Comparison of ENCODE assay signal across 9 mouse cellular contexts in genomic region chr4:43631956-43632920, GRCm38 (mm10). TPM values are rescaled to one million over a fixed set of nuclear protein-coding genes. Genes with fewer than 3 reads are reported as not detected.
DNase-seq lines count a peak whose midpoint lies in the region; ATAC-seq and TF ChIP-seq lines count a peak whose summit lies in the region.
"Had no signal": no experiment of that assay in that cellular context is flagged by ENCODE, and none has a peak within 500 bp of the region (broad histone marks: within the 10 kb centered on the region; RNA-seq: fewer than 3 reads in every experiment).

No protein-coding gene starts in this region.

- peak overlapping the region; percentile 75 for H3K27ac ChIP-seq in lung, embryonic 16.5 days (ENCODE audit: low read length)
- peak overlapping the region; percentile 92 for H3K27ac ChIP-seq in cerebellum, adult 2 months (ENCODE audit: insufficient read depth, low read length)
- H3K27ac ChIP-seq in forebrain, postnatal 0 days (ENCODE audit: low read depth, low read length) = peak overlapping the region; percentile 72
- H3K27ac ChIP-seq in midbrain, embryonic 14.5 days (replicated peaks; ENCODE audit: low read depth, low read length) = peak overlapping the region; percentile 88
- H3K27ac ChIP-seq: macrophage had no signal

- H3K4me1 ChIP-seq in lung, embryonic 16.5 days (replicated peaks; ENCODE audit: control insufficient read depth, insufficient read depth, low read length) = peaks cover 11% of the 10 kb centered on the region
- peaks cover 28% of the 10 kb centered on the region for H3K4me1 ChIP-seq in cerebellum, adult 2 months (ENCODE audit: control insufficient read depth, insufficient read depth, low read length)
- H3K4me1 ChIP-seq in forebrain, postnatal 0 days (ENCODE audit: insufficient read depth) = peaks cover 23% of the 10 kb centered on the region
- peaks cover 28% of the 10 kb centered on the region for H3K4me1 ChIP-seq in midbrain, embryonic 14.5 days (ENCODE audit: control insufficient read depth, insufficient read depth, low read length)

- peak overlapping the region; percentile 84 for H3K9ac ChIP-seq in lung, embryonic 16.5 days (ENCODE audit: low read length)
- H3K9ac ChIP-seq in forebrain, postnatal 0 days = peak overlapping the region; percentile 90
- H3K9ac ChIP-seq in midbrain, embryonic 14.5 days (replicated peaks; ENCODE audit: low read length) = peak overlapping the region; percentile 95

- H3K9me3 ChIP-seq in lung, embryonic 16.5 days (ENCODE audit: control insufficient read depth, low read length) = no peaks in the 10 kb centered on the region
- H3K9me3 ChIP-seq in forebrain, postnatal 0 days (ENCODE audit: low read length) = no peaks in the 10 kb centered on the region
- H3K9me3 ChIP-seq in midbrain, embryonic 14.5 days (ENCODE audit: control insufficient read depth, low read length) = no peaks in the 10 kb centered on the region

- ATAC-seq in lung, embryonic 16.5 days (ENCODE audit: low read depth) = peak; percentile 23
- ATAC-seq in forebrain, postnatal 0 days = peak; percentile 19
- peak; percentile 26 for ATAC-seq in midbrain, embryonic 14.5 days (ENCODE audit: low FRiP score, low TSS enrichment)
- no peak for ATAC-seq in activated CD4-positive, CD25-positive, alpha-beta regulatory T cell, adult 4 months
- no peak for ATAC-seq in erythroblast, adult 5-6 weeks (replicated peaks; ENCODE audit: low FRiP score, poor library complexity, severe bottlenecking)

- 53% methylated on average over 42 of the region's 42 CpGs for WGBS in lung, embryonic 16.5 days
- WGBS in cerebellum, adult 2 months = 27% methylated on average over 42 of the region's 42 CpGs
- 50% methylated on average over 42 of the region's 42 CpGs for WGBS in forebrain, postnatal 0 days
- 43% methylated on average over 42 of the region's 42 CpGs for WGBS in midbrain, embryonic 14.5 days

- peak overlapping the region; percentile 67 for H3K4me3 ChIP-seq in lung, embryonic 16.5 days (ENCODE audit: low read length)
- peak overlapping the region; percentile 88 for H3K4me3 ChIP-seq in cerebellum, adult 2 months (replicated peaks; ENCODE audit: insufficient read depth, low read depth, low read length)
- H3K4me3 ChIP-seq in forebrain, postnatal 0 days (ENCODE audit: low read depth, low read length) = peak overlapping the region; percentile 65
- peak overlapping the region; percentile 56 for H3K4me3 ChIP-seq in midbrain, embryonic 14.5 days (replicated peaks; ENCODE audit: low read depth, low read length)

- no peaks in the 10 kb centered on the region; the same call in 1 of the 2 replicates for H3K27me3 ChIP-seq in lung, embryonic 16.5 days (ENCODE audit: control insufficient read depth, insufficient read depth, low read depth, low read length)
- H3K27me3 ChIP-seq in cerebellum, adult 2 months (ENCODE audit: control insufficient read depth, insufficient read depth, low read length) = no peaks in the 10 kb centered on the region
- no peaks in the 10 kb centered on the region for H3K27me3 ChIP-seq in forebrain, postnatal 0 days (ENCODE audit: insufficient read depth, low read length)
- no peaks in the 10 kb centered on the region for H3K27me3 ChIP-seq in midbrain, embryonic 14.5 days (ENCODE audit: control insufficient read depth, insufficient read depth, low read length)

- TF ChIP-seq POLR2A in cerebellum, adult 2 months (IDR thresholded peaks at IDR 0.05; ENCODE audit: borderline replicate concordance, insufficient read depth, low read length) = no peak

- TF ChIP-seq CTCF in cerebellum, adult 2 months (IDR thresholded peaks at IDR 0.05; ENCODE audit: borderline replicate concordance, insufficient read depth, low read depth, low read length) = no peak
- no peak for TF ChIP-seq CTCF in forebrain, postnatal 0 days (IDR thresholded peaks at IDR 0.05; ENCODE audit: low read depth)

- no peaks in the 10 kb centered on the region for H3K36me3 ChIP-seq in lung, embryonic 16.5 days (ENCODE audit: control insufficient read depth, insufficient read depth, low read length)
- H3K36me3 ChIP-seq in forebrain, postnatal 0 days (ENCODE audit: insufficient read depth) = no peaks in the 10 kb centered on the region
- no peaks in the 10 kb centered on the region for H3K36me3 ChIP-seq in midbrain, embryonic 14.5 days (ENCODE audit: control insufficient read depth, insufficient read depth, low read length)

- H3K4me2 ChIP-seq in lung, embryonic 16.5 days (ENCODE audit: low read depth, low read length) = peak overlapping the region; percentile 81
- H3K4me2 ChIP-seq in forebrain, postnatal 0 days (ENCODE audit: low read depth) = peak overlapping the region; percentile 89
- H3K4me2 ChIP-seq in midbrain, embryonic 14.5 days (ENCODE audit: low read length) = peak overlapping the region; percentile 88

- no peak for DNase-seq in lung, postnatal 36 days
- DNase-seq in cerebellum, adult 2 months = peak; percentile 60 to 75
- no peak for DNase-seq in forebrain, postnatal 0 days
- DNase-seq in kidney, adult 9 months = peak; percentile 33
- DNase-seq in midbrain, embryonic 14.5 days = peak; percentile 27

RNA-seq across cellular contexts. Expression of gene Npr2, which starts 0.5 kb away (rescaled TPM):
- 11.1 and 11.6 TPM in 2 replicates for polyA plus RNA-seq in lung, embryonic 16.5 days (2015; fragmentation: Nextera tagmentation; extraction: Ambion mirVana)
- polyA plus RNA-seq in cerebellum, adult 2 months (2012; rRNA removed) = 140 and 145 TPM in 2 replicates
- 28.2 and 35.3 TPM in 2 replicates for total RNA-seq in forebrain, postnatal 0 days (2014; rRNA removed)
- polyA plus RNA-seq in forebrain, postnatal 0 days (2015; fragmentation: Nextera tagmentation; extraction: Ambion mirVana) = 7.9 and 9.1 TPM in 2 replicates
- polyA plus RNA-seq in midbrain, embryonic 14.5 days (2014; fragmentation: Nextera tagmentation; extraction: Ambion mirVana) = 15.1 and 16.2 TPM in 2 replicates
- polyA plus RNA-seq in activated CD4-positive, CD25-positive, alpha-beta regulatory T cell, adult 4 months (2017; shearing (Covaris generic)) = not detected
- not detected in 2 replicates for total RNA-seq in erythroblast, adult 5-6 weeks (2015; ENCODE audit: low replicate concordance)
- total RNA-seq in erythroblast, adult 5-6 weeks (2017; ENCODE audit: low replicate concordance) = 1.9 TPM in 1 of 2 replicates, not detected in the other
- polyA plus RNA-seq: macrophage had no signal

RNA-seq across cellular contexts. Expression of gene Spag8, which starts 21.2 kb away (rescaled TPM):
- 9.0 and 9.6 TPM in 2 replicates for polyA plus RNA-seq in lung, embryonic 16.5 days (2015; fragmentation: Nextera tagmentation; extraction: Ambion mirVana)
- 3.8 and 5.7 TPM in 2 replicates for polyA plus RNA-seq in cerebellum, adult 2 months (2012; rRNA removed)
- total RNA-seq in forebrain, postnatal 0 days (2014; rRNA removed) = 5.8 and 6.1 TPM in 2 replicates
- 6.0 and 9.1 TPM in 2 replicates for polyA plus RNA-seq in forebrain, postnatal 0 days (2015; fragmentation: Nextera tagmentation; extraction: Ambion mirVana)
- polyA plus RNA-seq in midbrain, embryonic 14.5 days (2014; fragmentation: Nextera tagmentation; extraction: Ambion mirVana) = 5.1 and 5.8 TPM in 2 replicates
- polyA plus RNA-seq in activated CD4-positive, CD25-positive, alpha-beta regulatory T cell, adult 4 months (2017; shearing (Covaris generic)) = not detected
- not detected in 2 replicates for total RNA-seq in erythroblast, adult 5-6 weeks (2015; ENCODE audit: low replicate concordance)
- not detected in 2 replicates for total RNA-seq in erythroblast, adult 5-6 weeks (2017; ENCODE audit: low replicate concordance)
- polyA plus RNA-seq: macrophage had no signal

RNA-seq across cellular contexts. Expression of gene Hint2, which starts 24.0 kb away (rescaled TPM):
- 120 and 127 TPM in 2 replicates for polyA plus RNA-seq in lung, embryonic 16.5 days (2015; fragmentation: Nextera tagmentation; extraction: Ambion mirVana)
- 94.3 and 99.6 TPM in 2 replicates for polyA plus RNA-seq in cerebellum, adult 2 months (2012; rRNA removed)
- total RNA-seq in forebrain, postnatal 0 days (2014; rRNA removed) = 53.6 and 61.9 TPM in 2 replicates
- polyA plus RNA-seq in forebrain, postnatal 0 days (2015; fragmentation: Nextera tagmentation; extraction: Ambion mirVana) = 80.0 and 101 TPM in 2 replicates
- 68.8 and 81.3 TPM in 2 replicates for polyA plus RNA-seq in midbrain, embryonic 14.5 days (2014; fragmentation: Nextera tagmentation; extraction: Ambion mirVana)
- polyA plus RNA-seq in activated CD4-positive, CD25-positive, alpha-beta regulatory T cell, adult 4 months (2017; shearing (Covaris generic)) = 10 to 100 TPM; 41.0 to 42.7 TPM
- total RNA-seq in erythroblast, adult 5-6 weeks (2015; ENCODE audit: low replicate concordance) = 2.9 and 9.6 TPM in 2 replicates
- total RNA-seq in erythroblast, adult 5-6 weeks (2017; ENCODE audit: low replicate concordance) = 13.6 and 18.1 TPM in 2 replicates

RNA-seq across cellular contexts. Expression of gene Tmem8b, which starts 36.5 kb away (rescaled TPM):
- 4.8 and 5.4 TPM in 2 replicates for polyA plus RNA-seq in lung, embryonic 16.5 days (2015; fragmentation: Nextera tagmentation; extraction: Ambion mirVana)
- 21.2 and 21.8 TPM in 2 replicates for polyA plus RNA-seq in cerebellum, adult 2 months (2012; rRNA removed)
- total RNA-seq in forebrain, postnatal 0 days (2014; rRNA removed) = 21.3 and 27.4 TPM in 2 replicates
- polyA plus RNA-seq in forebrain, postnatal 0 days (2015; fragmentation: Nextera tagmentation; extraction: Ambion mirVana) = 8.2 and 14.1 TPM in 2 replicates
- polyA plus RNA-seq in midbrain, embryonic 14.5 days (2014; fragmentation: Nextera tagmentation; extraction: Ambion mirVana) = 11.2 and 13.3 TPM in 2 replicates
- under 1 TPM; 0.38 to 0.90 TPM for polyA plus RNA-seq in activated CD4-positive, CD25-positive, alpha-beta regulatory T cell, adult 4 months (2017; shearing (Covaris generic))
- total RNA-seq in erythroblast, adult 5-6 weeks (2015; ENCODE audit: low replicate concordance) = 3.8 TPM in 1 of 2 replicates, not detected in the other
- 0.42 TPM in 1 of 2 replicates, not detected in the other for total RNA-seq in erythroblast, adult 5-6 weeks (2017; ENCODE audit: low replicate concordance)

RNA-seq across cellular contexts. Expression of gene Fam221b, which starts 36.7 kb away (rescaled TPM):
- polyA plus RNA-seq in lung, embryonic 16.5 days (2015; fragmentation: Nextera tagmentation; extraction: Ambion mirVana) = 2.2 and 2.8 TPM in 2 replicates
- 0.77 and 1.0 TPM in 2 replicates for polyA plus RNA-seq in cerebellum, adult 2 months (2012; rRNA removed)
- 0.08 TPM in 1 of 2 replicates, not detected in the other for total RNA-seq in forebrain, postnatal 0 days (2014; rRNA removed)
- polyA plus RNA-seq in forebrain, postnatal 0 days (2015; fragmentation: Nextera tagmentation; extraction: Ambion mirVana) = 1.6 TPM in 2 replicates
- polyA plus RNA-seq in midbrain, embryonic 14.5 days (2014; fragmentation: Nextera tagmentation; extraction: Ambion mirVana) = 2.7 and 2.9 TPM in 2 replicates
- polyA plus RNA-seq in activated CD4-positive, CD25-positive, alpha-beta regulatory T cell, adult 4 months (2017; shearing (Covaris generic)) = 1 to 10 TPM; 3.2 to 4.4 TPM
- not detected in 2 replicates for total RNA-seq in erythroblast, adult 5-6 weeks (2015; ENCODE audit: low replicate concordance)
- total RNA-seq in erythroblast, adult 5-6 weeks (2017; ENCODE audit: low replicate concordance) = 0.70 TPM in 1 of 2 replicates, not detected in the other

Comparison
In these comparisons a context has a peak if more than half of its experiments do, and no peak if none do; other contexts are left out.
1. ATAC-seq: peak in lung, embryonic 16.5 days (single experiment), forebrain, postnatal 0 days (single experiment) and midbrain, embryonic 14.5 days (single experiment); none in activated CD4-positive, CD25-positive, alpha-beta regulatory T cell, adult 4 months (single experiment) and erythroblast, adult 5-6 weeks (single experiment).
2. DNase-seq: peak in cerebellum, adult 2 months (2 of 2), kidney, adult 9 months (single experiment) and midbrain, embryonic 14.5 days (single experiment); none in lung, postnatal 36 days (single experiment) and forebrain, postnatal 0 days (single experiment).
3. Peak in every context shown above with its lines, with median percentiles within 50 percentile points of each other: H3K27ac ChIP-seq, H3K4me2 ChIP-seq, H3K4me3 ChIP-seq and H3K9ac ChIP-seq.